Mouse (Mus musculus) MEL (cell line): Measurements from ENCODE around the gene Col2a1. TPM values are rescaled to one million over a fixed set of nuclear protein-coding genes. Genes with fewer than 3 reads are reported as not detected.

ENCODE experiments used
- DNase-seq: peaks from one replicate; pipeline ENCODE4 v3.0.0; 2011; ENCODE audit warnings: low read depth, low spot score
- H3K27ac ChIP-seq: 2 replicates; pipeline ENCODE4 v1.5.1; 2012; ENCODE audit warnings: low read depth, mild to moderate bottlenecking, control low read depth, low read length, moderate library complexity; ENCODE audit not compliant: control insufficient read depth
- H3K27me3 ChIP-seq, 2 experiments: fragments of 150-350 bp in 1 of 2; sonication (generic) in 1 of 2; 2 replicates each; pipeline ENCODE4 v1.6.1; 2012; ENCODE audit warnings: low read length in 2 of 2, mild to moderate bottlenecking in 2 of 2, improper control_type of control experiment in 1 of 2, moderate library complexity in 1 of 2; ENCODE audit not compliant: insufficient read depth in 2 of 2, control insufficient read depth in 1 of 2
- H3K36me3 ChIP-seq, 2 experiments: 2 replicates each; pipeline ENCODE4 v1.6.1; 2012 to 2014; ENCODE audit warnings: low read length in 2 of 2, improper control_type of control experiment in 1 of 2, inconsistent platforms in 1 of 2, mild to moderate bottlenecking in 1 of 2; ENCODE audit not compliant: insufficient read depth in 2 of 2, control insufficient read depth in 1 of 2
- H3K4me1 ChIP-seq, 2 experiments: fragments of 150-350 bp in 1 of 2; sonication (generic) in 1 of 2; 2 replicates each; pipeline ENCODE4 v1.6.1; 2012; ENCODE audit warnings: low read length in 2 of 2, improper control_type of control experiment in 1 of 2, mild to moderate bottlenecking in 1 of 2; ENCODE audit not compliant: insufficient read depth in 2 of 2, control insufficient read depth in 1 of 2
- H3K4me3 ChIP-seq, 2 experiments: fragments of 150-350 bp in 1 of 2; sonication (generic) in 1 of 2; 2 replicates each; pipeline ENCODE4 v1.5.1; 2012; ENCODE audit warnings: low read depth in 2 of 2, low read length in 2 of 2, mild to moderate bottlenecking in 2 of 2, moderate library complexity in 2 of 2, control low read depth in 1 of 2, improper control_type of control experiment in 1 of 2; ENCODE audit not compliant: control insufficient read depth in 1 of 2, insufficient read depth in 1 of 2
- H3K79me2 ChIP-seq: 2 replicates; pipeline ENCODE4 v1.6.1; 2012; ENCODE audit warnings: mild to moderate bottlenecking, low read length, moderate library complexity; ENCODE audit not compliant: control insufficient read depth, poor library complexity, insufficient read depth
- H3K9ac ChIP-seq: 2 replicates; pipeline ENCODE4 v1.6.1; 2012; ENCODE audit warnings: low read depth, mild to moderate bottlenecking, control low read depth, low read length, moderate library complexity; ENCODE audit not compliant: control insufficient read depth, poor library complexity, severe bottlenecking
- H3K9me3 ChIP-seq: fragments of 150-350 bp; sonication (generic); replicated peaks from 2 replicates; pipeline ENCODE4 v1.6.1; 2012; ENCODE audit warnings: mild to moderate bottlenecking, low read length, improper control_type of control experiment, moderate library complexity; ENCODE audit not compliant: insufficient read depth
- BHLHE40 ChIP-seq: IDR thresholded peaks from 2 replicates; pipeline ENCODE4 v1.6.1; 2012; ENCODE audit warnings: low read depth, mild to moderate bottlenecking, inconsistent platforms, low read length, improper control_type of control experiment, borderline replicate concordance
- CHD1 ChIP-seq: IDR thresholded peaks from 2 replicates; pipeline ENCODE4 v1.6.1; 2012; ENCODE audit warnings: low read depth, mild to moderate bottlenecking, inconsistent platforms, low read length, improper control_type of control experiment
- CHD2 ChIP-seq: IDR thresholded peaks from 2 replicates; pipeline ENCODE4 v1.6.1; 2011; ENCODE audit warnings: low read length, improper control_type of control experiment
- CTCF ChIP-seq, 3 experiments: IDR thresholded peaks in 2 of 3; conservative IDR thresholded peaks in 1 of 3; 2 replicates each; pipeline ENCODE4 v1.5.1; 2011 to 2012; ENCODE audit warnings: low read length in 3 of 3, low read depth in 2 of 3, mild to moderate bottlenecking in 2 of 3, improper control_type of control experiment in 1 of 3, inconsistent platforms in 1 of 3, mixed read lengths in 1 of 3, moderate library complexity in 1 of 3; ENCODE audit not compliant: control insufficient read depth in 1 of 3, insufficient read depth in 1 of 3, poor library complexity in 1 of 3, severe bottlenecking in 1 of 3
- E2F4 ChIP-seq: IDR thresholded peaks from 2 replicates; pipeline ENCODE4 v1.6.1; 2011; ENCODE audit warnings: low read depth, low read length, improper control_type of control experiment, borderline replicate concordance
- ELF1 ChIP-seq: IDR thresholded peaks from 2 replicates; pipeline ENCODE4 v1.6.1; 2014; ENCODE audit warnings: low read depth, mild to moderate bottlenecking, inconsistent platforms, low read length, improper control_type of control experiment, moderate library complexity
- EP300 ChIP-seq, 2 experiments: IDR thresholded peaks; 2 replicates each; pipeline ENCODE4 v1.6.1; 2011; ENCODE audit warnings: improper control_type of control experiment in 2 of 2, low read length in 2 of 2, low read depth in 1 of 2, mild to moderate bottlenecking in 1 of 2
- ETS1 ChIP-seq: IDR thresholded peaks from 2 replicates; pipeline ENCODE4 v1.6.1; 2012; ENCODE audit warnings: low read depth, mild to moderate bottlenecking, inconsistent platforms, low read length, improper control_type of control experiment, moderate library complexity
- GABPA ChIP-seq: IDR thresholded peaks from 2 replicates; pipeline ENCODE4 v1.6.1; 2012; ENCODE audit warnings: low read depth, mild to moderate bottlenecking, inconsistent platforms, low read length, improper control_type of control experiment, moderate library complexity
- GATA1 ChIP-seq: IDR thresholded peaks from 2 replicates; pipeline ENCODE4 v1.6.1; 2011; ENCODE audit warnings: low read depth, low read length, improper control_type of control experiment
- JUND ChIP-seq: IDR thresholded peaks from 2 replicates; pipeline ENCODE4 v1.6.1; 2011; ENCODE audit warnings: low read depth, mild to moderate bottlenecking, improper control_type of control experiment, low read length
- KAT2A ChIP-seq: conservative IDR thresholded peaks from 2 replicates; pipeline ENCODE4 v1.6.1; 2012; ENCODE audit warnings: low read depth, low read length, improper control_type of control experiment, inconsistent platforms
- MAFK ChIP-seq: IDR thresholded peaks from 2 replicates; pipeline ENCODE4 v1.6.1; 2011; ENCODE audit warnings: low read depth, mild to moderate bottlenecking, low read length, improper control_type of control experiment, borderline replicate concordance
- MAX ChIP-seq: IDR thresholded peaks from 2 replicates; pipeline ENCODE4 v1.6.1; 2011; ENCODE audit warnings: low read length, improper control_type of control experiment
- MYB ChIP-seq: IDR thresholded peaks from 2 replicates; pipeline ENCODE4 v1.6.1; 2011; ENCODE audit warnings: mild to moderate bottlenecking, low read depth, low read length, improper control_type of control experiment
- MYC ChIP-seq: IDR thresholded peaks from 2 replicates; pipeline ENCODE4 v1.6.1; 2011; ENCODE audit warnings: low read depth, mild to moderate bottlenecking, low read length, improper control_type of control experiment, moderate library complexity
- NELFE ChIP-seq: IDR thresholded peaks from 2 replicates; pipeline ENCODE4 v1.6.1; 2011; ENCODE audit warnings: low read depth, low read length, improper control_type of control experiment
- POLR2AphosphoS5 ChIP-seq: IDR thresholded peaks from 2 replicates; pipeline ENCODE4 v1.6.1; 2012; ENCODE audit warnings: low read depth, borderline replicate concordance, mild to moderate bottlenecking, inconsistent platforms, low read length, moderate library complexity, mixed read lengths
- SIN3A ChIP-seq: IDR thresholded peaks from 2 replicates; pipeline ENCODE4 v1.6.1; 2012; ENCODE audit warnings: low read length, improper control_type of control experiment, inconsistent platforms
- TAL1 ChIP-seq: IDR thresholded peaks from 2 replicates; pipeline ENCODE4 v1.6.1; 2012; ENCODE audit warnings: mild to moderate bottlenecking, inconsistent platforms, low read length, moderate library complexity, mixed read lengths
- USF1 ChIP-seq: IDR thresholded peaks from 2 replicates; pipeline ENCODE4 v1.6.1; 2014; ENCODE audit warnings: low read depth, mild to moderate bottlenecking, inconsistent platforms, low read length, improper control_type of control experiment, moderate library complexity
- ZKSCAN1 ChIP-seq: IDR thresholded peaks from 2 replicates; pipeline ENCODE4 v1.6.1; 2012; ENCODE audit warnings: low read depth, mild to moderate bottlenecking, inconsistent platforms, low read length, improper control_type of control experiment, moderate library complexity
- ZMIZ1 ChIP-seq: IDR thresholded peaks from 2 replicates; pipeline ENCODE4 v1.6.1; 2012; ENCODE audit warnings: low read depth, mild to moderate bottlenecking, inconsistent platforms, low read length, improper control_type of control experiment, moderate library complexity
- polyA plus RNA-seq, 2 experiments: library from polyadenylated mRNA; stranded (reverse) in 1 of 2; unstranded in 1 of 2; fragments of >175 nt in 1 of 2; fragments of >200 nt in 1 of 2; gene quantifications; 2 replicates each; pipeline versions ENCODE4 v1.2.1 to v1.2.4; 2012; ENCODE audit warnings: low replicate concordance in 2 of 2, low read depth in 1 of 2; ENCODE audit not compliant: insufficient read length in 2 of 2, insufficient read depth in 1 of 2, missing spikeins in 1 of 2
- total RNA-seq: library from RNA; depleted of rRNA; stranded (reverse); fragments of 300-350 nt; gene quantifications from 2 replicates; pipeline ENCODE4 v1.2.3, GENCODE M21; 2012

Col2a1 gene
- total and polyA plus RNA-seq, 3 experiments = 0.04 TPM; not detected in 1

DNA sequence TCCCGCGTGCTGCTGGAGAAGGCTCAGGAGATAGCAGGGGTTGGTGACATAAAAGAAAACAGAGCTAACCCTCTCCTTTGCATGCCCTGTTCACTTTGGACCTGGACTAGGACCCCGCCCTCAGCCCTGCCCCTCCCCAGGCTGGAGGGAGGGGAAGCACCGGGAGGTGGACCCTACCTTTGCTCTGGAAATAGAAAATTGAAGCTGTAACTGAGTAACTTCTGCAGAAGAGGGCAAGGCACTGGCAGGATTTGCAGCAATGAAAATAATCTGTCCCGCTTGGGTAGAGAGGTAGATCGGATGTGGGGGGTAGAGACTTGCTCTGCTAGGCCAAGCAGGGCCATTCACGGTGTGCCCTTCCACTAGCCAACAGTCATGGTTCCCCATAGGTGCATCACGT is 61.1 kb downstream of the Col2a1 start:
- peaks cover 2% of the 10 kb centered on the region in 2 experiments; a peak in 1 of 4 replicates for H3K27me3 ChIP-seq
- no peaks in the 10 kb centered on the region for H3K36me3 ChIP-seq
- no peak for TF ChIP-seq NELFE
- no peak for TF ChIP-seq ZMIZ1
- no peak for TF ChIP-seq ELF1
- no peak for TF ChIP-seq MYB
- no peak for TF ChIP-seq MAX
- no peak for TF ChIP-seq CHD1
- no peak for TF ChIP-seq ETS1
- TF ChIP-seq POLR2AphosphoS5 = no peak
- no peak for TF ChIP-seq CTCF (IDR thresholded peaks at IDR 0.05 in 2 of 3, conservative IDR thresholded peaks at IDR 0.05 in 1 of 3; ENCODE audit: control insufficient read depth in 1 of 3, insufficient read depth in 1 of 3, low read depth in 2 of 3, low read length in 3 of 3, poor library complexity in 1 of 3, severe bottlenecking in 1 of 3)
- no peak for TF ChIP-seq GABPA
- TF ChIP-seq E2F4 = no peak
- no peak for TF ChIP-seq KAT2A
- TF ChIP-seq MAFK = no peak
- TF ChIP-seq BHLHE40 = no peak
- no peak for TF ChIP-seq TAL1
- no peak for TF ChIP-seq GATA1
- no peak for TF ChIP-seq EP300 (IDR thresholded peaks at IDR 0.05; ENCODE audit: low read depth in 1 of 2, low read length in 2 of 2)
- no peak for TF ChIP-seq ZKSCAN1
- no peak for TF ChIP-seq SIN3A
- no peak for TF ChIP-seq CHD2
- TF ChIP-seq, all 39 proteins: peak for 0
- no peak overlapping the region for H3K4me3 ChIP-seq
- H3K9me3 ChIP-seq = no peaks in the 10 kb centered on the region
- no peaks in the 10 kb centered on the region for H3K79me2 ChIP-seq
- H3K9ac ChIP-seq = no peak overlapping the region
- H3K27ac ChIP-seq = no peak overlapping the region
- DNase-seq = no peak
- peaks cover 0 to 9% of the 10 kb centered on the region in 2 experiments; a peak in 2 of 4 replicates for H3K4me1 ChIP-seq

DNA sequence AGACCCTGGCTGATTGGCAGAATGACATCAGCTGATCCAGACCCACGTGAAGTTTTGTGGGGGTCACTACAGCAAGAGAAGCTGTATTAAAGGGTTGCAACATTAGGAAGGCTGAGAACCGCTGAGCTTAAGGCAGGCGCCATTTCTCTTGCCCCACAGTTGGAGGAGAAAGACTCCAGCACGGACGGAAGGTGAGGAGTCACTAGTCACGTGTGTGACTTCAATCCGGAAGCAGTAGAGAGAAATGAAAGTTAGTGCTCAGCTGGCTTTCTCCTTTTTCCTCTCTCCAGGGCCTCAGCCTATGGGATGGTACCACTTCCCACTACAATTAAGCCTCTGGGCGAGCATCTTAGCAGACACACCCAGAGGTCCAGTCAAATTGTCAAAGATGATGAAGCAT is 62.0 kb downstream of the Col2a1 start:
- TF ChIP-seq GABPA (no peak), ELF1 (no peak), USF1 (0 out of 2 replicates have a peak, but pooled peaks have one; percentile 29), MYC (no peak), SIN3A (no peak), POLR2AphosphoS5 (no peak), TAL1 (no peak), JUND (no peak)
- Histone ChIP-seq H3K9me3 (no peaks in the 10 kb centered on the region), H3K27ac (no peak overlapping the region), H3K4me3 (no peak overlapping the region), H3K9ac (no peak overlapping the region), H3K4me1 (peaks cover 0 to 9% of the 10 kb centered on the region in 2 experiments; a peak in 2 of 4 replicates), H3K79me2 (no peaks in the 10 kb centered on the region), H3K27me3 (peaks cover 2 to 5% of the 10 kb centered on the region in 2 experiments; a peak in 1 of 4 replicates), H3K36me3 (no peaks in the 10 kb centered on the region)
- no peak for DNase-seq
